ENCODE assay signal across 19 mouse cellular contexts in the genomic region with DNA sequence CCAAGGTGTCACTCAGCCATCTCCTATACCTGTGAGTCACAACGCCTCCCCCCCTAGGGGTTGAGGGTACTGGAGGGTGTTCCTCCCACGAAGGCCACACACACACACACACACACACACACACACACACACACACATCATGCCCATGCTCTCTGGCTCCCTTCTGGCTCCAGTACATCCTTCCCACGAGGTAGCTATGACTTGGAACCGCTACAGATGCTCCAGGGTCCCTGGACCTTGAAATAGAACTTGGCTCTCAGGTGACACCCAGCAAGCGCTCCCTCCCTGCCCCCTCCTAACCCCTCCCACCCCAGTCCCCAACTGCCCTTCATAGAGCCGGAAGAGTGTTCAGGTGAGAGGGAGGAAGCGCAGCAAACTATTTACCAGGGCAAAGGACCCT. TPM values are rescaled to one million over a fixed set of nuclear protein-coding genes. Genes with fewer than 3 reads are reported as not detected.
DNase-seq lines count a peak whose midpoint lies in the region; ATAC-seq and TF ChIP-seq lines count a peak whose summit lies in the region.
"Had no signal": no experiment of that assay in that cellular context is flagged by ENCODE, and none has a peak within 500 bp of the region (broad histone marks: within the 10 kb centered on the region; RNA-seq: fewer than 3 reads in every experiment).

No protein-coding gene starts in this region.

- no peak overlapping the region for H3K9ac ChIP-seq in heart, adult 2 months (ENCODE audit: low read depth, low read length)
- no peak overlapping the region for H3K9ac ChIP-seq in hindbrain, postnatal 0 days (replicated peaks; ENCODE audit: low read length)
- no peak overlapping the region for H3K9ac ChIP-seq in hindbrain, embryonic 13.5 days
- no peak overlapping the region for H3K9ac ChIP-seq in stomach, embryonic 14.5 days (replicated peaks; ENCODE audit: low read depth, low read length)
- H3K9ac ChIP-seq in stomach, postnatal 0 days (ENCODE audit: low read length), result no peak overlapping the region
- H3K9ac ChIP-seq: forebrain, embryonic 15.5 days had no signal

- no peak overlapping the region for H3K4me3 ChIP-seq in heart, adult 2 months
- no peak overlapping the region for H3K4me3 ChIP-seq in hindbrain, postnatal 0 days (ENCODE audit: low read length)
- no peak overlapping the region for H3K4me3 ChIP-seq in hindbrain, embryonic 13.5 days
- no peak overlapping the region for H3K4me3 ChIP-seq in stomach, embryonic 14.5 days (ENCODE audit: low read depth, low read length)
- no peak overlapping the region for H3K4me3 ChIP-seq in stomach, postnatal 0 days (ENCODE audit: low read depth, low read length)
- H3K4me3 ChIP-seq: forebrain, embryonic 15.5 days; hindbrain, embryonic 10.5 days had no signal

- no peak for TF ChIP-seq CTCF in heart, adult 2 months (IDR thresholded peaks at IDR 0.05)
- no peak for TF ChIP-seq CTCF in hindbrain, postnatal 0 days (IDR thresholded peaks at IDR 0.05; ENCODE audit: low read depth)
- TF ChIP-seq CTCF in stomach, postnatal 0 days (IDR thresholded peaks at IDR 0.05; ENCODE audit: low read depth), result no peak

- no peaks in the 10 kb centered on the region for H3K9me3 ChIP-seq in hindbrain, postnatal 0 days (ENCODE audit: low read length)
- no peaks in the 10 kb centered on the region for H3K9me3 ChIP-seq in hindbrain, embryonic 13.5 days
- no peaks in the 10 kb centered on the region for H3K9me3 ChIP-seq in stomach, embryonic 14.5 days (ENCODE audit: control insufficient read depth, low read depth, low read length)
- H3K9me3 ChIP-seq in stomach, postnatal 0 days (ENCODE audit: control insufficient read depth, low read length), result no peaks in the 10 kb centered on the region
- H3K9me3 ChIP-seq: forebrain, embryonic 15.5 days had no signal

- H3K79me2 ChIP-seq in heart, adult 2 months (replicated peaks; ENCODE audit: control insufficient read depth, insufficient read depth, low read length), result no peaks in the 10 kb centered on the region

- H3K27ac ChIP-seq in heart, adult 2 months, result no peak overlapping the region
- peak overlapping the region; percentile 41; the same call in 1 of the 2 replicates for H3K27ac ChIP-seq in hindbrain, postnatal 0 days
- no peak overlapping the region for H3K27ac ChIP-seq in hindbrain, embryonic 13.5 days
- H3K27ac ChIP-seq in stomach, embryonic 14.5 days (ENCODE audit: low read length), result no peak overlapping the region
- no peak overlapping the region for H3K27ac ChIP-seq in stomach, postnatal 0 days (replicated peaks)
- H3K27ac ChIP-seq: forebrain, embryonic 15.5 days; hindbrain, embryonic 10.5 days had no signal

- intact Hi-C loops in heart, adult 2 months (cut with DNase I), result no loop called here
- intact Hi-C loops in heart, postnatal 14 days (cut with DNase I), result no loop called here

- no peaks in the 10 kb centered on the region for H3K36me3 ChIP-seq in heart, adult 2 months (ENCODE audit: control insufficient read depth, insufficient read depth, low read length)
- H3K36me3 ChIP-seq in hindbrain, postnatal 0 days (ENCODE audit: insufficient read depth, low read length), result no peaks in the 10 kb centered on the region
- H3K36me3 ChIP-seq in hindbrain, embryonic 13.5 days, result no peaks in the 10 kb centered on the region
- no peaks in the 10 kb centered on the region for H3K36me3 ChIP-seq in stomach, embryonic 14.5 days (ENCODE audit: control insufficient read depth, insufficient read depth, low read length)
- H3K36me3 ChIP-seq in stomach, postnatal 0 days (ENCODE audit: control insufficient read depth, insufficient read depth, low read length), result no peaks in the 10 kb centered on the region
- H3K36me3 ChIP-seq: forebrain, embryonic 15.5 days; hindbrain, embryonic 10.5 days had no signal

- H3K27me3 ChIP-seq in heart, adult 2 months (ENCODE audit: control insufficient read depth, insufficient read depth, low read length), result no peaks in the 10 kb centered on the region
- no peaks in the 10 kb centered on the region for H3K27me3 ChIP-seq in hindbrain, postnatal 0 days (ENCODE audit: insufficient read depth, low read length)
- H3K27me3 ChIP-seq in hindbrain, embryonic 13.5 days, result no peaks in the 10 kb centered on the region
- no peaks in the 10 kb centered on the region for H3K27me3 ChIP-seq in stomach, embryonic 14.5 days (ENCODE audit: control insufficient read depth, insufficient read depth, low read length)
- no peaks in the 10 kb centered on the region for H3K27me3 ChIP-seq in stomach, postnatal 0 days (ENCODE audit: control insufficient read depth, insufficient read depth, low read length)
- H3K27me3 ChIP-seq: forebrain, embryonic 15.5 days; Patski had no signal

- DNase-seq in heart, adult 2 months, result no peak
- no peak for DNase-seq in heart, postnatal 14 days
- DNase-seq in hindbrain, postnatal 0 days (ENCODE audit: low spot score), result no peak
- no peak for DNase-seq in stomach, postnatal 0 days (ENCODE audit: low spot score)
- DNase-seq in yolk sac, embryonic 10.5 days (ENCODE audit: low spot score), result peak; percentile 52
- no peak for DNase-seq in layer of hippocampus, adult 18-20 months (ENCODE audit: low spot score in 2 of 2)
- DNase-seq: adrenal gland, postnatal 14 days; cerebellum, adult 11-12 months; cerebellum, adult 9-10 months; cerebellum, postnatal 36 days; kidney, adult 2 months had no signal

- ATAC-seq in hindbrain, postnatal 0 days, result 0 out of 2 replicates have a peak, but pooled peaks have one; percentile 18
- no peak for ATAC-seq in hindbrain, embryonic 13.5 days (ENCODE audit: low FRiP score)
- 0 out of 2 replicates have a peak, but pooled peaks have one; percentile 5 for ATAC-seq in stomach, embryonic 14.5 days (ENCODE audit: insufficient number of reproducible peaks, insufficient read depth, low FRiP score, low read depth)
- no peak for ATAC-seq in stomach, postnatal 0 days (ENCODE audit: low FRiP score, low TSS enrichment)
- ATAC-seq: activated CD4-positive, CD25-positive, alpha-beta regulatory T cell, adult 4 months; forebrain, embryonic 15.5 days; Patski had no signal

- H3K4me2 ChIP-seq in hindbrain, postnatal 0 days (ENCODE audit: low read depth, low read length), result no peak overlapping the region
- H3K4me2 ChIP-seq in hindbrain, embryonic 13.5 days, result no peak overlapping the region
- no peak overlapping the region for H3K4me2 ChIP-seq in stomach, embryonic 14.5 days (replicated peaks; ENCODE audit: low read depth, low read length)
- no peak overlapping the region for H3K4me2 ChIP-seq in stomach, postnatal 0 days (replicated peaks; ENCODE audit: low read depth)
- H3K4me2 ChIP-seq: forebrain, embryonic 15.5 days; heart, embryonic 11.5 days had no signal

- H3K4me1 ChIP-seq in heart, adult 2 months (ENCODE audit: control insufficient read depth, insufficient read depth, low read length), result no peaks in the 10 kb centered on the region
- no peaks in the 10 kb centered on the region; the same call in 1 of the 2 replicates for H3K4me1 ChIP-seq in hindbrain, postnatal 0 days (ENCODE audit: insufficient read depth, low read length)
- H3K4me1 ChIP-seq in hindbrain, embryonic 13.5 days (replicated peaks), result peaks cover 7% of the 10 kb centered on the region; the same call in 1 of the 2 replicates
- H3K4me1 ChIP-seq in stomach, embryonic 14.5 days (ENCODE audit: control insufficient read depth, insufficient read depth, low read length), result 0 out of 2 replicates have a peak, but pooled peaks cover 6% of the 10 kb centered on the region
- H3K4me1 ChIP-seq in stomach, postnatal 0 days (replicated peaks; ENCODE audit: control insufficient read depth, insufficient read depth), result no peaks in the 10 kb centered on the region

- 44% methylated on average over 7 of the region's 7 CpGs for WGBS in heart, adult 2 months
- WGBS in hindbrain, postnatal 0 days, result 71% methylated on average over 7 of the region's 7 CpGs
- 64% methylated on average over 7 of the region's 7 CpGs for WGBS in hindbrain, embryonic 13.5 days
- 30% methylated on average over 7 of the region's 7 CpGs for WGBS in stomach, embryonic 14.5 days
- WGBS in stomach, postnatal 0 days, result 43% methylated on average over 6 of the region's 7 CpGs

- TF ChIP-seq EP300 in heart, adult 2 months (IDR thresholded peaks at IDR 0.05; ENCODE audit: insufficient read depth, low read depth, low read length), result 0 out of 2 replicates have a peak, but pooled peaks have one; percentile 20
- TF ChIP-seq EP300 in stomach, postnatal 0 days (optimal IDR thresholded peaks at IDR 0.05), result no peak

- TF ChIP-seq POLR2A in heart, adult 2 months (IDR thresholded peaks at IDR 0.05; ENCODE audit: insufficient read depth, low read depth, low read length), result no peak

RNA-seq across cellular contexts. Expression of a gene that starts 14.8 kb away (rescaled TPM):
- 10 to 100 TPM; 23.6 to 27.8 TPM for total RNA-seq in heart, adult 2 months (2021)
- polyA plus RNA-seq in heart, adult 2 months (2012; rRNA removed), result 55.5 and 77.5 TPM in 2 replicates
- total RNA-seq in heart, postnatal 14 days (2021), result 10 to 100 TPM; 60.1 to 77.5 TPM
- total RNA-seq in hindbrain, postnatal 0 days (2014; rRNA removed), result 70.3 and 71.7 TPM in 2 replicates
- 53.9 and 56.1 TPM in 2 replicates for polyA plus RNA-seq in hindbrain, postnatal 0 days (2015; fragmentation: Nextera tagmentation; extraction: Ambion mirVana)
- polyA plus RNA-seq in hindbrain, embryonic 13.5 days (2015; fragmentation: Nextera tagmentation; extraction: Ambion mirVana), result 27.4 and 28.0 TPM in 2 replicates
- polyA plus RNA-seq in stomach, embryonic 14.5 days (2014; fragmentation: Nextera tagmentation; extraction: Ambion mirVana), result 45.0 and 47.1 TPM in 2 replicates
- 30.1 and 31.8 TPM in 2 replicates for polyA plus RNA-seq in stomach, postnatal 0 days (2015; fragmentation: Nextera tagmentation; extraction: Ambion mirVana)
- total RNA-seq in layer of hippocampus, adult 18-20 months (2021), result 10 to 100 TPM; 29.4 to 32.7 TPM

RNA-seq across cellular contexts. Expression of a gene that starts 33.5 kb away (rescaled TPM):
- total RNA-seq in heart, adult 2 months (2021), result under 1 TPM in 1 of 2 experiments, not detected in 1; 0.21 TPM
- 0.12 and 0.23 TPM in 2 replicates for polyA plus RNA-seq in heart, adult 2 months (2012; rRNA removed)
- total RNA-seq in heart, postnatal 14 days (2021), result under 1 TPM in 1 of 2 experiments, not detected in 1; 0.24 TPM
- 1.3 TPM in 1 of 2 replicates, not detected in the other for total RNA-seq in hindbrain, postnatal 0 days (2014; rRNA removed)
- polyA plus RNA-seq in hindbrain, postnatal 0 days (2015; fragmentation: Nextera tagmentation; extraction: Ambion mirVana), result 0.48 and 0.66 TPM in 2 replicates
- polyA plus RNA-seq in hindbrain, embryonic 13.5 days (2015; fragmentation: Nextera tagmentation; extraction: Ambion mirVana), result 0.55 and 1.1 TPM in 2 replicates
- polyA plus RNA-seq in stomach, embryonic 14.5 days (2014; fragmentation: Nextera tagmentation; extraction: Ambion mirVana), result 0.20 and 0.35 TPM in 2 replicates
- 0.51 and 0.56 TPM in 2 replicates for polyA plus RNA-seq in stomach, postnatal 0 days (2015; fragmentation: Nextera tagmentation; extraction: Ambion mirVana)
- total RNA-seq in layer of hippocampus, adult 18-20 months (2021), result under 1 TPM in 1 of 2 experiments, not detected in 1; 0.46 TPM
- total RNA-seq: gastrocnemius, postnatal 4 days had no signal

RNA-seq across cellular contexts. Expression of a gene that starts 34.4 kb away (rescaled TPM):
- total RNA-seq in heart, adult 2 months (2021), result 1,000 to 10,000 TPM in 1 of 2 experiments, 100 to 1,000 TPM in 1; 894 to 1,473 TPM
- polyA plus RNA-seq in heart, adult 2 months (2012; rRNA removed), result 664 and 1,033 TPM in 2 replicates
- 1,000 to 10,000 TPM in 1 of 2 experiments, 100 to 1,000 TPM in 1; 947 to 1,009 TPM for total RNA-seq in heart, postnatal 14 days (2021)
- 911 and 1,042 TPM in 2 replicates for total RNA-seq in hindbrain, postnatal 0 days (2014; rRNA removed)
- polyA plus RNA-seq in hindbrain, postnatal 0 days (2015; fragmentation: Nextera tagmentation; extraction: Ambion mirVana), result 1,155 and 1,219 TPM in 2 replicates
- polyA plus RNA-seq in hindbrain, embryonic 13.5 days (2015; fragmentation: Nextera tagmentation; extraction: Ambion mirVana), result 1,201 and 1,293 TPM in 2 replicates
- 1,055 and 1,113 TPM in 2 replicates for polyA plus RNA-seq in stomach, embryonic 14.5 days (2014; fragmentation: Nextera tagmentation; extraction: Ambion mirVana)
- 537 and 549 TPM in 2 replicates for polyA plus RNA-seq in stomach, postnatal 0 days (2015; fragmentation: Nextera tagmentation; extraction: Ambion mirVana)
- total RNA-seq in layer of hippocampus, adult 18-20 months (2021), result 100 to 1,000 TPM; 754 to 818 TPM

Comparison
In these comparisons a context has a peak if more than half of its experiments do, and no peak if none do; other contexts are left out.
1. ATAC-seq: peak in hindbrain, postnatal 0 days (single experiment) and stomach, embryonic 14.5 days (single experiment); none in hindbrain, embryonic 13.5 days (single experiment) and stomach, postnatal 0 days (single experiment).